ENCODE assay signal across 12 mouse cellular contexts in genomic region chr6:86667061-86667460, GRCm38 (mm10). TPM values are rescaled to one million over a fixed set of nuclear protein-coding genes. Genes with fewer than 3 reads are reported as not detected.
DNase-seq lines count a peak whose midpoint lies in the region; ATAC-seq and TF ChIP-seq lines count a peak whose summit lies in the region.
"Had no signal": no experiment of that assay in that cellular context is flagged by ENCODE, and none has a peak within 500 bp of the region (broad histone marks: within the 10 kb centered on the region; RNA-seq: fewer than 3 reads in every experiment).

No protein-coding gene starts in this region.

- no peak overlapping the region; the same call in 1 of the 2 replicates for H3K9ac ChIP-seq in hindbrain, embryonic 12.5 days
- H3K9ac ChIP-seq in hindbrain, embryonic 16.5 days (ENCODE audit: low read depth, low read length): no peak overlapping the region
- no peak overlapping the region for H3K9ac ChIP-seq in MEL (ENCODE audit: control insufficient read depth, low read depth, low read length, poor library complexity, severe bottlenecking)
- H3K9ac ChIP-seq in hindbrain, postnatal 0 days (replicated peaks; ENCODE audit: low read length): no peak overlapping the region
- no peak overlapping the region for H3K9ac ChIP-seq in midbrain, embryonic 14.5 days (replicated peaks; ENCODE audit: low read length)
- H3K9ac ChIP-seq in heart, adult 2 months (ENCODE audit: low read depth, low read length): no peak overlapping the region

- 91% methylated on average over 10 of the region's 10 CpGs for WGBS in hindbrain, embryonic 12.5 days
- 93% methylated on average over 10 of the region's 10 CpGs for WGBS in hindbrain, embryonic 16.5 days
- 92% methylated on average over 10 of the region's 10 CpGs for WGBS in hindbrain, postnatal 0 days
- WGBS in midbrain, embryonic 14.5 days: 90% methylated on average over 10 of the region's 10 CpGs
- WGBS in heart, adult 2 months: 95% methylated on average over 10 of the region's 10 CpGs

- H3K27me3 ChIP-seq in hindbrain, embryonic 12.5 days: no peaks in the 10 kb centered on the region
- H3K27me3 ChIP-seq in hindbrain, embryonic 16.5 days (replicated peaks; ENCODE audit: control insufficient read depth, insufficient read depth, low read length): no peaks in the 10 kb centered on the region
- H3K27me3 ChIP-seq in MEL (ENCODE audit: control insufficient read depth in 1 of 2, insufficient read depth in 2 of 2, low read length in 2 of 2): no peaks in the 10 kb centered on the region
- no peaks in the 10 kb centered on the region for H3K27me3 ChIP-seq in hindbrain, postnatal 0 days (ENCODE audit: insufficient read depth, low read length)
- no peaks in the 10 kb centered on the region for H3K27me3 ChIP-seq in midbrain, embryonic 14.5 days (ENCODE audit: control insufficient read depth, insufficient read depth, low read length)
- H3K27me3 ChIP-seq in heart, adult 2 months (ENCODE audit: control insufficient read depth, insufficient read depth, low read length): no peaks in the 10 kb centered on the region

- H3K36me3 ChIP-seq in hindbrain, embryonic 12.5 days: peaks cover 27% of the 10 kb centered on the region
- H3K36me3 ChIP-seq in hindbrain, embryonic 16.5 days (ENCODE audit: control insufficient read depth, insufficient read depth, low read length): peaks cover 5% of the 10 kb centered on the region; the same call in 1 of the 2 replicates
- peaks cover 0 to 19% of the 10 kb centered on the region in 2 experiments; a peak in 2 of 4 replicates for H3K36me3 ChIP-seq in MEL (ENCODE audit: control insufficient read depth in 1 of 2, insufficient read depth in 2 of 2, low read length in 2 of 2)
- peaks cover 12% of the 10 kb centered on the region; the same call in 1 of the 2 replicates for H3K36me3 ChIP-seq in hindbrain, postnatal 0 days (ENCODE audit: insufficient read depth, low read length)
- H3K36me3 ChIP-seq in midbrain, embryonic 14.5 days (ENCODE audit: control insufficient read depth, insufficient read depth, low read length): peaks cover 28% of the 10 kb centered on the region
- H3K36me3 ChIP-seq in heart, adult 2 months (ENCODE audit: control insufficient read depth, insufficient read depth, low read length): peaks cover 3% of the 10 kb centered on the region; the same call in 1 of the 2 replicates

- H3K79me2 ChIP-seq in MEL (ENCODE audit: control insufficient read depth, insufficient read depth, low read length, poor library complexity): peaks cover 3% of the 10 kb centered on the region
- no peaks in the 10 kb centered on the region for H3K79me2 ChIP-seq in heart, adult 2 months (replicated peaks; ENCODE audit: control insufficient read depth, insufficient read depth, low read length)

- TF ChIP-seq CTCF in MEL (IDR thresholded peaks at IDR 0.05 in 2 of 3, conservative IDR thresholded peaks at IDR 0.05 in 1 of 3; ENCODE audit: control insufficient read depth in 1 of 3, insufficient read depth in 1 of 3, low read depth in 2 of 3, low read length in 3 of 3, poor library complexity in 1 of 3, severe bottlenecking in 1 of 3): no peak
- no peak for TF ChIP-seq CTCF in hindbrain, postnatal 0 days (IDR thresholded peaks at IDR 0.05; ENCODE audit: low read depth)
- no peak for TF ChIP-seq CTCF in heart, adult 2 months (IDR thresholded peaks at IDR 0.05)

- intact Hi-C loops in heart, adult 2 months (cut with DNase I): loop anchor here (5.0 kb wide), 1 partner anchor 80 kb away; no protein-coding TSS in a partner anchor

- no peak for ATAC-seq in hindbrain, embryonic 12.5 days (ENCODE audit: low FRiP score)
- ATAC-seq in hindbrain, embryonic 16.5 days: no peak
- ATAC-seq in hindbrain, postnatal 0 days: no peak
- ATAC-seq in midbrain, embryonic 14.5 days (ENCODE audit: low FRiP score, low TSS enrichment): no peak

- DNase-seq in MEL (ENCODE audit: low read depth, low spot score): peak; percentile 16
- DNase-seq in hindbrain, postnatal 0 days (ENCODE audit: low spot score): no peak
- no peak for DNase-seq in midbrain, embryonic 14.5 days
- no peak for DNase-seq in ovary, adult 18-20 months (ENCODE audit: low spot score)
- no peak for DNase-seq in heart, adult 2 months
- DNase-seq in right cerebral cortex, postnatal 25 days: no peak
- DNase-seq: cerebellum, adult 11 months; gastrocnemius, postnatal 36 days; heart, postnatal 4 days; thymus, postnatal 14 days had no signal

- no peaks in the 10 kb centered on the region for H3K9me3 ChIP-seq in hindbrain, embryonic 12.5 days (replicated peaks)
- no peaks in the 10 kb centered on the region for H3K9me3 ChIP-seq in hindbrain, embryonic 16.5 days (ENCODE audit: control insufficient read depth, low read length)
- H3K9me3 ChIP-seq in MEL (replicated peaks; ENCODE audit: insufficient read depth, low read length): no peaks in the 10 kb centered on the region
- H3K9me3 ChIP-seq in hindbrain, postnatal 0 days (ENCODE audit: low read length): no peaks in the 10 kb centered on the region
- no peaks in the 10 kb centered on the region for H3K9me3 ChIP-seq in midbrain, embryonic 14.5 days (ENCODE audit: control insufficient read depth, low read length)

- H3K4me1 ChIP-seq in hindbrain, embryonic 12.5 days: peaks cover 24% of the 10 kb centered on the region
- H3K4me1 ChIP-seq in hindbrain, embryonic 16.5 days (ENCODE audit: control insufficient read depth, insufficient read depth, low read depth, low read length): peaks cover 24% of the 10 kb centered on the region
- H3K4me1 ChIP-seq in MEL (ENCODE audit: control insufficient read depth in 1 of 2, insufficient read depth in 2 of 2, low read length in 2 of 2): peaks cover 12 to 22% of the 10 kb centered on the region in 2 experiments
- H3K4me1 ChIP-seq in hindbrain, postnatal 0 days (ENCODE audit: insufficient read depth, low read length): peaks cover 5% of the 10 kb centered on the region; the same call in 1 of the 2 replicates
- H3K4me1 ChIP-seq in midbrain, embryonic 14.5 days (ENCODE audit: control insufficient read depth, insufficient read depth, low read length): peaks cover 18% of the 10 kb centered on the region; the same call in 1 of the 2 replicates
- H3K4me1 ChIP-seq in heart, adult 2 months (ENCODE audit: control insufficient read depth, insufficient read depth, low read length): no peaks in the 10 kb centered on the region

- TF ChIP-seq EP300 in MEL (IDR thresholded peaks at IDR 0.05; ENCODE audit: low read depth in 1 of 2, low read length in 2 of 2): no peak
- TF ChIP-seq EP300 in heart, adult 2 months (IDR thresholded peaks at IDR 0.05; ENCODE audit: insufficient read depth, low read depth, low read length): no peak

- H3K27ac ChIP-seq in hindbrain, embryonic 12.5 days: no peak overlapping the region
- no peak overlapping the region for H3K27ac ChIP-seq in hindbrain, embryonic 16.5 days (ENCODE audit: low read depth, low read length)
- 0 out of 2 replicates have a peak overlapping the region, but pooled peaks have one; percentile 99 for H3K27ac ChIP-seq in MEL (ENCODE audit: control insufficient read depth, low read depth, low read length)
- no peak overlapping the region for H3K27ac ChIP-seq in hindbrain, postnatal 0 days
- H3K27ac ChIP-seq in midbrain, embryonic 14.5 days (replicated peaks; ENCODE audit: low read depth, low read length): no peak overlapping the region
- no peak overlapping the region for H3K27ac ChIP-seq in heart, adult 2 months

- no peak for TF ChIP-seq RAD21 in MEL (IDR thresholded peaks at IDR 0.05; ENCODE audit: low read depth, low read length)

- no peak for TF ChIP-seq POLR2A in MEL (IDR thresholded peaks at IDR 0.05; ENCODE audit: control insufficient read depth in 1 of 2, insufficient read depth in 1 of 2, low read depth in 1 of 2, low read length in 2 of 2, poor library complexity in 1 of 2)
- TF ChIP-seq POLR2A in heart, adult 2 months (IDR thresholded peaks at IDR 0.05; ENCODE audit: insufficient read depth, low read depth, low read length): no peak

- peak overlapping the region; percentile 93 for H3K4me2 ChIP-seq in hindbrain, embryonic 12.5 days (replicated peaks)
- no peak overlapping the region for H3K4me2 ChIP-seq in hindbrain, embryonic 16.5 days (ENCODE audit: low read length)
- peak overlapping the region; percentile 79; the same call in 1 of the 2 replicates for H3K4me2 ChIP-seq in hindbrain, postnatal 0 days (ENCODE audit: low read depth, low read length)
- H3K4me2 ChIP-seq in midbrain, embryonic 14.5 days (ENCODE audit: low read length): peak overlapping the region; percentile 63

- no peak overlapping the region for H3K4me3 ChIP-seq in hindbrain, embryonic 12.5 days
- H3K4me3 ChIP-seq in hindbrain, embryonic 16.5 days (ENCODE audit: low read length): no peak overlapping the region
- no peak overlapping the region for H3K4me3 ChIP-seq in MEL (ENCODE audit: control insufficient read depth in 1 of 2, insufficient read depth in 1 of 2, low read depth in 2 of 2, low read length in 2 of 2)
- no peak overlapping the region for H3K4me3 ChIP-seq in hindbrain, postnatal 0 days (ENCODE audit: low read length)
- no peak overlapping the region for H3K4me3 ChIP-seq in midbrain, embryonic 14.5 days (replicated peaks; ENCODE audit: low read depth, low read length)
- H3K4me3 ChIP-seq in heart, adult 2 months: no peak overlapping the region

RNA-seq across cellular contexts. Expression of gene Mxd1, which starts 1.9 kb away (rescaled TPM):
- polyA plus RNA-seq in hindbrain, embryonic 12.5 days (2016; fragmentation: Nextera tagmentation; extraction: Ambion mirVana): 30.1 and 30.4 TPM in 2 replicates
- 16.1 and 19.1 TPM in 2 replicates for polyA plus RNA-seq in hindbrain, embryonic 16.5 days (2015; fragmentation: Nextera tagmentation; extraction: Ambion mirVana)
- total RNA-seq in MEL (2012; rRNA removed): 3.1 and 3.2 TPM in 2 replicates
- polyA plus RNA-seq in MEL (2012; ENCODE audit: insufficient read depth in 1 of 2, insufficient read length in 2 of 2, low read depth in 1 of 2, low replicate concordance in 2 of 2, missing spikeins in 1 of 2): 1 to 10 TPM in 1 of 2 experiments, not detected in 1; 3.6 TPM
- 12.2 and 12.8 TPM in 2 replicates for total RNA-seq in hindbrain, postnatal 0 days (2014; rRNA removed)
- 12.0 TPM in 2 replicates for polyA plus RNA-seq in hindbrain, postnatal 0 days (2015; fragmentation: Nextera tagmentation; extraction: Ambion mirVana)
- polyA plus RNA-seq in midbrain, embryonic 14.5 days (2014; fragmentation: Nextera tagmentation; extraction: Ambion mirVana): 16.2 and 24.2 TPM in 2 replicates
- total RNA-seq in heart, adult 2 months (2021): 1 to 10 TPM; 6.0 to 6.7 TPM
- polyA plus RNA-seq in heart, adult 2 months (2012; rRNA removed): 4.4 and 6.9 TPM in 2 replicates

RNA-seq across cellular contexts. Expression of gene Snrnp27, which starts 17.3 kb away (rescaled TPM):
- polyA plus RNA-seq in hindbrain, embryonic 12.5 days (2016; fragmentation: Nextera tagmentation; extraction: Ambion mirVana): 115 and 125 TPM in 2 replicates
- polyA plus RNA-seq in hindbrain, embryonic 16.5 days (2015; fragmentation: Nextera tagmentation; extraction: Ambion mirVana): 81.3 and 81.5 TPM in 2 replicates
- total RNA-seq in MEL (2012; rRNA removed): 74.8 and 79.3 TPM in 2 replicates
- polyA plus RNA-seq in MEL (2012; ENCODE audit: insufficient read depth in 1 of 2, insufficient read length in 2 of 2, low read depth in 1 of 2, low replicate concordance in 2 of 2, missing spikeins in 1 of 2): 100 to 1,000 TPM; 106 to 225 TPM
- 12.7 and 21.6 TPM in 2 replicates for total RNA-seq in hindbrain, postnatal 0 days (2014; rRNA removed)
- 107 and 114 TPM in 2 replicates for polyA plus RNA-seq in hindbrain, postnatal 0 days (2015; fragmentation: Nextera tagmentation; extraction: Ambion mirVana)
- polyA plus RNA-seq in midbrain, embryonic 14.5 days (2014; fragmentation: Nextera tagmentation; extraction: Ambion mirVana): 101 and 105 TPM in 2 replicates
- 10 to 100 TPM; 46.6 to 51.7 TPM for total RNA-seq in heart, adult 2 months (2021)
- polyA plus RNA-seq in heart, adult 2 months (2012; rRNA removed): 13.7 and 16.8 TPM in 2 replicates

RNA-seq across cellular contexts. Expression of gene Asprv1, which starts 39.1 kb away (rescaled TPM):
- polyA plus RNA-seq in hindbrain, embryonic 12.5 days (2016; fragmentation: Nextera tagmentation; extraction: Ambion mirVana): 0.39 and 0.67 TPM in 2 replicates
- 0.62 and 0.70 TPM in 2 replicates for polyA plus RNA-seq in hindbrain, embryonic 16.5 days (2015; fragmentation: Nextera tagmentation; extraction: Ambion mirVana)
- not detected in 2 replicates for total RNA-seq in MEL (2012; rRNA removed)
- not detected for polyA plus RNA-seq in MEL (2012; ENCODE audit: insufficient read depth in 1 of 2, insufficient read length in 2 of 2, low read depth in 1 of 2, low replicate concordance in 2 of 2, missing spikeins in 1 of 2)
- total RNA-seq in hindbrain, postnatal 0 days (2014; rRNA removed): 0.22 and 0.73 TPM in 2 replicates
- polyA plus RNA-seq in hindbrain, postnatal 0 days (2015; fragmentation: Nextera tagmentation; extraction: Ambion mirVana): 0.99 and 1.0 TPM in 2 replicates
- 0.76 and 0.92 TPM in 2 replicates for polyA plus RNA-seq in midbrain, embryonic 14.5 days (2014; fragmentation: Nextera tagmentation; extraction: Ambion mirVana)
- under 1 TPM in 1 of 2 experiments, not detected in 1; 0.31 TPM for total RNA-seq in heart, adult 2 months (2021)
- polyA plus RNA-seq in heart, adult 2 months (2012; rRNA removed): 0.09 and 0.21 TPM in 2 replicates
- total RNA-seq: gastrocnemius, postnatal 36 days had no signal
